Mouse (Mus musculus): Measurements from ENCODE around the gene Shank3. TPM values are rescaled to one million over a fixed set of nuclear protein-coding genes. Genes with fewer than 3 reads are reported as not detected.

Gene Shank3
- polyA plus RNA-seq, 1 experiment from 2014 or later: 1.4 TPM

DNA sequence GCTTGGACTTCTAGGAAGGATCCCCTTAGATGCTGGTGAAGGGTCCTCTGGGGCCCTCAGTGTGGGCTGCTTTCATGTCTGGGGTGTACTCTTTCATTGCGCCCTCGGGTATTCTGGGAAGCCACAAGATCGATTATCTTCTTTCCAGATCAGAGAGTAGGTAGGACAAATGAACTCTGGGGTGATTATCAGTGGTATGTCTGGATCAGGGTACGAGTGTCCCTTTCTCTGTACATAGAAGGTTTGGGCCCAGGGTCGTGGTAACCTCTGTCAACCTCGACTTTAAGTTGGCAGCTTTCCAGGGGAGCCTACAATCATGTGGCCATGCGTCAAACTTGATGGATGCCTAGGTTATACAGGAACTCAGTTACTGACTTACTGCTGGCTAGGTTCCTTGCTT is 26.5 kb downstream of the Shank3 start:
- no peak overlapping the region for H3K27ac ChIP-seq
- H3K9me3 ChIP-seq (replicated peaks): no peaks in the 10 kb centered on the region
- no peak overlapping the region for H3K9ac ChIP-seq
- peaks cover 10% of the 10 kb centered on the region for H3K4me1 ChIP-seq (replicated peaks)
- peaks cover 47% of the 10 kb centered on the region for H3K27me3 ChIP-seq
- H3K4me3 ChIP-seq: no peak overlapping the region
- no peak for ATAC-seq (replicated peaks; ENCODE audit: insufficient number of reproducible peaks, insufficient read depth, low FRiP score, low read depth)
- 56% methylated on average over 7 of the region's 7 CpGs for WGBS
- H3K36me3 ChIP-seq: no peaks in the 10 kb centered on the region
- no peak overlapping the region for H3K4me2 ChIP-seq

DNA sequence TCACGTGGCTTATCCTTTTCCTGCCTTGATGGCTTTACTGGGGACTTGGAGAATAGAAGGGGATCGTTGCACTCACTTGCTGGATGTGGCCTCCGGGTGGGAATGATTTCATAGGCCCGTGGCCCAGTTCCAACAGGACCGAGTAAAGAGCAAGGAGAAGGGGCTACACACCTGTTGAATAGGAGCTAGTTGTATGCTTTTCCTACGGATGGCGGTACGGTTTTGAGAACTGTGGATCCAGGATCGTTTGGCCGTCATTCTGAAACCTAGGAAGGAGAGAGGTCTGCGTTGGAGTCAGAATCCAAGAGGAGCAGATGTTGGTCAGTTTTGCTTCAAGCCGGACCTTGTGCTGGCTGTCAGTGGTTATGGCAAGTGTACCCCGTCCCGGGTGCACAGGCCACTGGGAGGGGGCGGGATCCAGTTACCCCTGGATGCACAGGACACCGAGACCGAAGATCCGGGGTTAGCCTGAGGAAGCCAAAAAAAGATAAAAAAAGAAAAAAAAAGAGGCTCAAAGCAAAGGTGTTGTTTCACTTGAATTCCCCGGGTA is 27.4 kb downstream of the Shank3 start:
- no peak overlapping the region for H3K27ac ChIP-seq
- WGBS: 87% methylated on average over 19 of the region's 19 CpGs
- no peak overlapping the region for H3K4me3 ChIP-seq
- H3K9ac ChIP-seq: no peak overlapping the region
- H3K36me3 ChIP-seq: no peaks in the 10 kb centered on the region
- peaks cover 50% of the 10 kb centered on the region for H3K27me3 ChIP-seq
- H3K9me3 ChIP-seq (replicated peaks): no peaks in the 10 kb centered on the region
- H3K4me2 ChIP-seq: no peak overlapping the region
- H3K4me1 ChIP-seq (replicated peaks): peaks cover 10% of the 10 kb centered on the region
- ATAC-seq (replicated peaks; ENCODE audit: insufficient number of reproducible peaks, insufficient read depth, low FRiP score, low read depth): no peak

DNA sequence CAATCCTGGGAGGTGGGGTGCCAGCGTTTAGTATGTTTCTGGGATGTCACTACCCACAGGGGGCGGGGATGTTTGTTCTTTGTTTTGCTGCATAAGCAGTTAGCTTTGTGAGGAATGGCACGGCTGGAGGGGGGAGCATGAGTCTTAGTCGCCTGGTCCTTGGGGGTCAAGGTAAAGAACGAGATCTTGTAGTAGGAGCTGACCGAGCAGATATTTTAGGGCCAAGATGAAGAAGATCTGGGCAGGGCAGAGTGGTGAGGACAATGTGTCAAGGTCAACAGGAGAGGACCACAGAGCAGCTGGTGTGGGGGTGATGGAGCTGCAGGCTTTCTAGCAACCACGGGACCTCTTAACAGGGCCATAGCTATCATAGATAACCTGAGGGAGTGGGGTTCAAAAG is 28.0 kb downstream of the Shank3 start:
- Histone ChIP-seq H3K36me3 (no peaks in the 10 kb centered on the region), H3K4me1 (replicated peaks) (peaks cover 10% of the 10 kb centered on the region), H3K27me3 (peaks cover 50% of the 10 kb centered on the region), H3K4me3 (no peak overlapping the region), H3K4me2 (no peak overlapping the region), H3K9me3 (replicated peaks) (no peaks in the 10 kb centered on the region), H3K9ac (no peak overlapping the region), H3K27ac (no peak overlapping the region)
- WGBS: 71% methylated on average over 7 of the region's 7 CpGs
- ATAC-seq (replicated peaks; ENCODE audit: insufficient number of reproducible peaks, insufficient read depth, low FRiP score, low read depth): no peak

DNA sequence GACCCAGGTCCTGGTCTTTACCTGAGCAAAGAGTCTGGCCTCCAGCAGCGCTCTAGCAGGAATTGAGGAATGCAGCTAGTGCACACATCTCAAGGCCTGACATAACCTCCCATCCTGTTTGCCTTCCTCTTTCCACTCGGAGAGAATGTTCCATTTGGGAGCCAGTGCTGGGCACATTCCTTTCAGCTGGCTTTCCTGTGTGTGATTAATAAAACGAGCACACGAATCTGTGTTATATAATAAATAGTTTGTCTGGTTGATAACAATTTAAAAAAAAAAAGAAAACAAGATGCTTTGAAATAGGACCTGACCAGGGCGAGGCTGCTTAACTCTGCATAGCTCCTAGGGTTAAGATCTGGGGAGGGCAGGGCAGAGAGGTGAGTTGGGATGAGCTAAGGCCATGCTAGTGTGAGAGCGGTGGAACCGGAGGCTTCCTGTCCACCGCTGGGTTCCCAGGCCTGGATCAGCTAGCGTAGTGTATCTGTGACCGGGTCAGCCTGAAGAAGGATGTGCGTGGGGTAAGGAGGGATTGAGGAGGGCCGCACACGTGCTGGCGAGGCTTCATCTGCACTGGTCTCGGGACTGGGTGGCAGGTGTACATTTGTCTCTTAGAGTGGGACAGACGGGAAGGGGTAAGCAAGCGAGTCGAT is 28.9 kb downstream of the Shank3 start:
- H3K4me3 ChIP-seq: no peak overlapping the region
- no peaks in the 10 kb centered on the region for H3K9me3 ChIP-seq (replicated peaks)
- H3K4me1 ChIP-seq (replicated peaks): peaks cover 10% of the 10 kb centered on the region
- no peak overlapping the region for H3K9ac ChIP-seq
- no peak overlapping the region for H3K27ac ChIP-seq
- H3K4me2 ChIP-seq: no peak overlapping the region
- no peaks in the 10 kb centered on the region for H3K36me3 ChIP-seq
- ATAC-seq (replicated peaks; ENCODE audit: insufficient number of reproducible peaks, insufficient read depth, low FRiP score, low read depth): no peak
- 77% methylated on average over 18 of the region's 18 CpGs for WGBS
- peaks cover 49% of the 10 kb centered on the region for H3K27me3 ChIP-seq

DNA sequence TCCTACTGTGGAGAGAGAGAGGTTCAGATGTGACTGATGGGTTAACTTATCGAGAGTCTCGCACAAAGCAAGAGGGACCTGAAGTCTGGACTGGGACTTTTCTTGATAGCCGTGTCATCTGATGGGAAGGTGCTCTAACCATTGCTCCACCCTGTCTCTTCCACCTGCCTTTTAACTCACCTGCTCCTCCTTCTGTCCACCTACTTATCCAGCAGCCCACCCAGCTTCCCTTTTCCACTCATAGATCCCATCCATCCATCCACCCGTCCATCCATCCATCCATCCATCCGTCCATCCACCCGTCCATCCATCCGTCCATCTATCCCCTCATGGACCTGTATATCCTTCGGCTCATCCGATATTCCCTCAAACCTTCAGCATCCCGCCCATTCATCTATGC is 29.5 kb downstream of the Shank3 start:
- Histone ChIP-seq H3K4me1 (replicated peaks) (peaks cover 7% of the 10 kb centered on the region; the same call in 1 of the 2 replicates), H3K27me3 (peaks cover 45% of the 10 kb centered on the region), H3K4me2 (no peak overlapping the region), H3K27ac (no peak overlapping the region), H3K4me3 (no peak overlapping the region), H3K9me3 (replicated peaks) (no peaks in the 10 kb centered on the region), H3K9ac (no peak overlapping the region), H3K36me3 (no peaks in the 10 kb centered on the region)
- 89% methylated on average over 10 of the region's 10 CpGs for WGBS
- no peak for ATAC-seq (replicated peaks; ENCODE audit: insufficient number of reproducible peaks, insufficient read depth, low FRiP score, low read depth)

DNA sequence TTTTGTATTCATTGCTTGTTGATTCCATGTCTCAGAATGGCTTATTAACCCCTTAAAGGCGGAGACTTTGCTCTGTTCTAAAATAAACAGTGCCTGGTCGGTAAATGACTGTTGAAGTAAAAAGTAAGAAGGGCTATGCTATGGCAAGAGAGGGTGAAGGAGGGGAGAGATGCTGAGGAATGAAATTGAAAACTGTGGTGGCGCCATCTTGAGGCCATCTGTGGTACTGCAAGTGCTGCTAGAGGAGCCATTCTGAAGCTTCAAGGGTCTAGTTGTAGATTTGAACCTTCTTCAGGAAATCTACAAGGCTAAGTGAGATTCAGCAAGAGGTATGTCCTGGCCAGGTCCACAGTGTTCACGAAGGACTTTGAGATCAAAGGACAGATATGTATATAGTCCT is 30.9 kb downstream of the Shank3 start:
- H3K4me2 ChIP-seq: no peak overlapping the region
- peaks cover 31% of the 10 kb centered on the region for H3K27me3 ChIP-seq
- 11% methylated on average over 4 of the region's 4 CpGs for WGBS
- ATAC-seq (replicated peaks; ENCODE audit: insufficient number of reproducible peaks, insufficient read depth, low FRiP score, low read depth): no peak
- no peaks in the 10 kb centered on the region for H3K9me3 ChIP-seq (replicated peaks)
- H3K4me1 ChIP-seq (replicated peaks): 0 out of 2 replicates have a peak, but pooled peaks cover 2% of the 10 kb centered on the region
- H3K4me3 ChIP-seq: no peak overlapping the region
- no peak overlapping the region for H3K27ac ChIP-seq
- H3K36me3 ChIP-seq: no peaks in the 10 kb centered on the region
- no peak overlapping the region for H3K9ac ChIP-seq

DNA sequence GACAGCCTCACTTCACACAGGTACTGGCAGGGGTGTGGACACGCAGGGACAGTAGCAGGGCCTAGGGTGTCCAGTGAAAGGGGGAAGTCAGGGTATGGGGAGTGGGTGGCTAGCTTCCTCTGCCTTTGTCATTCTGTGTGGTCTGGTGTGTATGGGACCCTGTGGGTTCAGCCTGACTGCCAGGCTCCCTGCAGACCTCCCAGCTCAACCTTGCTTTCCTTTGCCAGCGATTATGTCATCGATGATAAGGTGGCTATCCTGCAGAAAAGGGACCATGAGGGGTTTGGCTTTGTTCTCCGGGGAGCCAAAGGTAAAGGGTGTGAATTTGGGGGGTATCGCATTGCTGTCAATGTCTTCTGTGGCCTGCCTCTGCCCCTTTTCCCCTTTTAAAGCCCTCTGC is 32.0 kb downstream of the Shank3 start:
- Histone ChIP-seq H3K4me3 (no peak overlapping the region), H3K9me3 (replicated peaks) (no peaks in the 10 kb centered on the region), H3K36me3 (no peaks in the 10 kb centered on the region), H3K27ac (no peak overlapping the region), H3K27me3 (peaks cover 28% of the 10 kb centered on the region), H3K4me2 (no peak overlapping the region), H3K4me1 (replicated peaks) (0 out of 2 replicates have a peak, but pooled peaks cover 2% of the 10 kb centered on the region), H3K9ac (no peak overlapping the region)
- WGBS: 80% methylated on average over 5 of the region's 5 CpGs
- no peak for ATAC-seq (replicated peaks; ENCODE audit: insufficient number of reproducible peaks, insufficient read depth, low FRiP score, low read depth)

DNA sequence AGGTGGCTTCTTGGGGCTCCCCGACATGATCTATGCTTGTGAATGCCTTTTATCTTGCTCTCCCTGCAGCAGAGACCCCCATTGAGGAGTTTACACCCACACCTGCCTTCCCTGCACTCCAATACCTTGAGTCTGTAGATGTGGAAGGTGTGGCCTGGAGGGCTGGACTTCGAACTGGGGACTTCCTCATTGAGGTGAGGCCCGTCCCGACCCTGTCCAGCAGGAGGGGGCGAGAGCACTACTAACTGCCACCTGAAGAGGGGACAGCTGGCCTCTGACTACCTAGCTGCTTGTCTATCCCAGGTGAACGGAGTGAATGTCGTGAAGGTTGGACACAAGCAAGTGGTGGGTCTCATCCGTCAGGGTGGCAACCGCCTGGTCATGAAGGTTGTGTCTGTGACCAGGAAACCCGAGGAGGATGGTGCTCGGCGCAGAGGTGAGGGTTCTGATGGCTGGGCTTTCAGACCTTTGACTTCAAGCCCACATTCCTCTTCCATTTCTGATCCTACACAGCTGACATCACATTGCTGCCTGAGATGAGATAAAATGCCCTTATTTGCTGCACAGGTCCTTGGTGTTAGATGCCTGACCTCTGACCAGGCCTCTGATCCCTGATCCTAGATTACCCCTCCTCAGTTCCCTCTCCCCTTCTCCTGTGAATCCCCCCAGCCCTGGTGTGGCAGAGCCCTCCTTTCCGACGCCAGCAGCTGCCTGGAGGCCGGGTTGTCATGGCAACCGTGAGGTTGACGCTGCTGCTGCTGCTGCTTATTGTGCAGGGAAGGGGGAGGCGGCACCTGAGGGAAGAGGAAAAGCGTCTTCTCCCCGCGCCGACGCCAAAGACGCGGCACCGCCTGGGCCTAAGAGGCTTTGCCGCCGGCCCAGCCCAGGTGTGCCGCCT is 32.9 kb downstream of the Shank3 start:
- Histone ChIP-seq H3K4me1 (replicated peaks) (0 out of 2 replicates have a peak, but pooled peaks cover 2% of the 10 kb centered on the region), H3K9me3 (replicated peaks) (no peaks in the 10 kb centered on the region), H3K27me3 (peaks cover 28% of the 10 kb centered on the region), H3K36me3 (no peaks in the 10 kb centered on the region), H3K27ac (no peak overlapping the region), H3K4me2 (no peak overlapping the region), H3K4me3 (no peak overlapping the region), H3K9ac (no peak overlapping the region)
- 35% methylated on average over 29 of the region's 29 CpGs for WGBS
- ATAC-seq (replicated peaks; ENCODE audit: insufficient number of reproducible peaks, insufficient read depth, low FRiP score, low read depth): no peak

DNA sequence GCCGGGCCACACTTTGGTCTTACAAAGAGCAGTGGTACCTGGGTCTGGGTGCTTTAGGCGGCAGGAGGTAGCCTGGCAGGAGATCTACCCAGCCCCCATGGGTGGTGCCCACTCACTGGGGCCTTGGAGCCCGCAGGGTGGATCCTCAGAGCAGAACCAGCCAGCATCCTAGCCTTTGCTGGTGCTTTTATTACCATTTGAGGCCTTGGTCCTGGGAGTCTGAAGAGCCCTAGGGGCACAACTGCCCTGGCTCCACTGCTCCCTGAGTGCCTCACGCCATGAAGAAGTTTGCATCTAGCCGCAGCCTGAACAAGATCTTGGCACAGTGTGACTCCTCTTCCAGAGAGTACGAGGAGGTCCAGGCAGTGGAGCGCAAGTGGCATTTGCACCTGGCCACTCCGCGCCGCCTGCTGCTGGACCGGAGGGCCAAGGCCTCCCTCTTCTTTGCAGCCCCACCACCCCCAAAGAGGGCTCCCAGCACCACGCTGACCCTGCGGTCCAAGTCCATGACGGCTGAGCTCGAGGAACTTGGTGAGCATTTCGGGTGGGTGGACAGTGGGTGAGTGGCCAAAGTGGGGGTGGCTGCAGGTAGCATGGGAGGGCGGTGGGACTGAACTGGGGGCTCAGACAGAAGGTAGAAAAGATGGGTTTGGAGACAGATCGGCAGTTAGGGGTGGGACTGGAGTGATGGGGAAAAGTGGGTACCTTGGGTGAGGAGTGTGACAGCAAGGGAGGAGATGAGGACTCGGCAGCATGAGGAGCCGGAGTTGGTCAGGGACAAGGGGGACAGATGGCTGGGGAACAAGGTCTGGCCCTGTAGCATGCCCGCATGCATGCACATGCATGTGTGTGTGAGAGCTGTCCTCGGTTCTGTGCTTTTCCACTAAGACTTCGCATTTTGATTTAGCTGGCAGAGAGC is 33.8 kb downstream of the Shank3 start:
- WGBS: 77% methylated on average over 23 of the region's 23 CpGs
- Histone ChIP-seq H3K27me3 (peaks cover 28% of the 10 kb centered on the region), H3K36me3 (no peaks in the 10 kb centered on the region), H3K27ac (no peak overlapping the region), H3K4me3 (no peak overlapping the region), H3K9me3 (replicated peaks) (no peaks in the 10 kb centered on the region), H3K4me2 (no peak overlapping the region), H3K4me1 (replicated peaks) (0 out of 2 replicates have a peak, but pooled peaks cover 2% of the 10 kb centered on the region), H3K9ac (no peak overlapping the region)
- no peak for ATAC-seq (replicated peaks; ENCODE audit: insufficient number of reproducible peaks, insufficient read depth, low FRiP score, low read depth)

DNA sequence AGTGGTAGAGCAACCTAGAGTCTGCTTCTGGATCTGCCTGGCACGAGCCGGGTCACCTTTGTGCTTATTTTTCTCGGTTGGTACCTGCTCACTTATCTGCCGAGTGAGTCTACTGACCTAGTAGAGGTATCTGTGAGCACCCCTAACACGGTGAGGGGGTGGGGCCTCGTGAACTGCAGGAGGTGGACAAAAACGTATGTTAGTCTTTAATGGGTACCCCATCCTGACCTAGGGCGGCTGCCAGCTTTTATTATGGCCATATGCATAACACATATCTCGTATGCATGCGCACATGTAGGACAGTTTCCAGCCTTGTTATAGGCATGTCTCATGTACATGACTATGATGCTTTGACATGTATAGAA is 34.4 kb downstream of the Shank3 start:
- WGBS: 86% methylated on average over 10 of the region's 10 CpGs
- Histone ChIP-seq H3K9me3 (replicated peaks) (no peaks in the 10 kb centered on the region), H3K4me2 (no peak overlapping the region), H3K9ac (no peak overlapping the region), H3K4me3 (no peak overlapping the region), H3K27ac (no peak overlapping the region), H3K36me3 (no peaks in the 10 kb centered on the region), H3K4me1 (replicated peaks) (0 out of 2 replicates have a peak, but pooled peaks cover 2% of the 10 kb centered on the region), H3K27me3 (peaks cover 28% of the 10 kb centered on the region)
- ATAC-seq (replicated peaks; ENCODE audit: insufficient number of reproducible peaks, insufficient read depth, low FRiP score, low read depth): no peak

DNA sequence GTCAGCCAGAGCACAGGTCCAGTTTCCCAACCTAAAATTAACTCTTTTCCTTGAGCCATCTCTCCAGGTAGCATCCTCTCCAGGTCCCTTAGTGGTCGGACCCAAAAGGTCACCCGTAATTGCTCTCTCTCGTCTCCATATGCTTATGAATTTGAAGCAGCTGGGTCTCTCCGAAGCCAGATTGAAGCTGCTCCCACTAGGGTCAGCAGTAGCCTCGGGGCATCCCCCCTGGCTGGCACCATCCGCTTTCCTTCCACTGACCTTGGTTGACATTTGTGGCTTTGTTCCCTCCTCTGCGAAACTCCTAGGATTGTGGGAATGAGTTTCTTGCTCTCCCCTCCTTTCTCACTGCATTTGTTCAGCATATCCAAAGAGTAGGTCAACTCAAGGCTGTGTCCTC is 44.7 kb downstream of the Shank3 start:
- Histone ChIP-seq H3K9me3 (replicated peaks) (no peaks in the 10 kb centered on the region), H3K4me3 (no peak overlapping the region), H3K9ac (no peak overlapping the region), H3K4me1 (replicated peaks) (peaks cover 14% of the 10 kb centered on the region), H3K27me3 (peaks cover 17% of the 10 kb centered on the region), H3K27ac (no peak overlapping the region), H3K36me3 (no peaks in the 10 kb centered on the region; the same call in 1 of the 2 replicates), H3K4me2 (no peak overlapping the region)
- 90% methylated on average over 7 of the region's 7 CpGs for WGBS
- ATAC-seq (replicated peaks; ENCODE audit: insufficient number of reproducible peaks, insufficient read depth, low FRiP score, low read depth): no peak

Data from heart, embryonic 15.5 days (tissue).